Mouse (Mus musculus): ENCODE measurements around the gene Rfng. TPM values are rescaled to one million over a fixed set of nuclear protein-coding genes. Genes with fewer than 3 reads are reported as not detected.

Gene Rfng
- total and polyA plus RNA-seq, 2 experiments: 3.1 to 25.1 TPM

DNA sequence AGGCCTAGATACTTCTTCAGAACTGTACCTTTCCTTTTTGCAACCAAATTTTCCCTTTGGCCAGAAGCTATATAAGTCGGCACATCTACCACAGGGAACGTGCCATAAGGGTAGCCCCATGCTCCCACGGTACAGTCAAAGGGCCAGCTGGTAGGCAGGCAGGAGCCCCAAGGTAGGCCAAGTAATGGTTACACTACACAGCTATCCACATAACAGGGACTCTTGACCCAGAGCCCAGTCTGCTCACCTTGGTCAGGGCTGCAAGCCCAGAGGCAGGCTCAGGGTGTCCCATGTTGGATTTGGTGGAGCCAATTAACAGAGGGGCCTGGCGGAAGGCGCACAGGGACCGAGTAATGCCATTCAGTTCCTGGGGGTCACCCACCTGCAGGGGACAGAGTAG lies 35.5 kb upstream of the Rfng start:
- Histone ChIP-seq H3K27me3 (ENCODE audit: control insufficient read depth, insufficient read depth, low read length) (no peaks in the 10 kb centered on the region), H3K79me2 (ENCODE audit: control insufficient read depth, insufficient read depth, low read length) (peaks cover 19% of the 10 kb centered on the region), H3K4me3 (ENCODE audit: insufficient read depth, low read depth, low read length) (no peak overlapping the region), H3K27ac (replicated peaks; ENCODE audit: insufficient read depth, low read depth, low read length) (peak overlapping the region; percentile 3), H3K4me1 (ENCODE audit: control insufficient read depth, insufficient read depth, low read length) (peaks cover 31% of the 10 kb centered on the region), H3K36me3 (ENCODE audit: control insufficient read depth, insufficient read depth, low read length) (peaks cover 48% of the 10 kb centered on the region), H3K9ac (ENCODE audit: low read depth, low read length) (no peak overlapping the region)
- WGBS: 83% methylated on average over 6 of the region's 6 CpGs
- DNase-seq (ENCODE audit: extremely low read depth, low read depth, low spot score): peak; percentile 60
- TF ChIP-seq POLR2A (IDR thresholded peaks at IDR 0.05; ENCODE audit: extremely low read depth, insufficient read depth, low read length): no peak
- TF ChIP-seq CTCF (IDR thresholded peaks at IDR 0.05; ENCODE audit: low read depth, low read length): no peak

GRCm38 (mm10) chr11:120818251-120818650 lies 34.2 kb upstream of the Rfng start:
- TF ChIP-seq CTCF (IDR thresholded peaks at IDR 0.05; ENCODE audit: low read depth, low read length) (no peak), POLR2A (IDR thresholded peaks at IDR 0.05; ENCODE audit: extremely low read depth, insufficient read depth, low read length) (no peak)
- Histone ChIP-seq H3K27me3 (ENCODE audit: control insufficient read depth, insufficient read depth, low read length) (no peaks in the 10 kb centered on the region), H3K4me3 (ENCODE audit: insufficient read depth, low read depth, low read length) (no peak overlapping the region), H3K79me2 (ENCODE audit: control insufficient read depth, insufficient read depth, low read length) (peaks cover 14% of the 10 kb centered on the region), H3K9ac (ENCODE audit: low read depth, low read length) (no peak overlapping the region), H3K27ac (replicated peaks; ENCODE audit: insufficient read depth, low read depth, low read length) (no peak overlapping the region), H3K36me3 (ENCODE audit: control insufficient read depth, insufficient read depth, low read length) (peaks cover 57% of the 10 kb centered on the region), H3K4me1 (ENCODE audit: control insufficient read depth, insufficient read depth, low read length) (peaks cover 31% of the 10 kb centered on the region)
- WGBS: 91% methylated on average over 13 of the region's 13 CpGs
- no peak for DNase-seq (ENCODE audit: extremely low read depth, low read depth, low spot score)

DNA sequence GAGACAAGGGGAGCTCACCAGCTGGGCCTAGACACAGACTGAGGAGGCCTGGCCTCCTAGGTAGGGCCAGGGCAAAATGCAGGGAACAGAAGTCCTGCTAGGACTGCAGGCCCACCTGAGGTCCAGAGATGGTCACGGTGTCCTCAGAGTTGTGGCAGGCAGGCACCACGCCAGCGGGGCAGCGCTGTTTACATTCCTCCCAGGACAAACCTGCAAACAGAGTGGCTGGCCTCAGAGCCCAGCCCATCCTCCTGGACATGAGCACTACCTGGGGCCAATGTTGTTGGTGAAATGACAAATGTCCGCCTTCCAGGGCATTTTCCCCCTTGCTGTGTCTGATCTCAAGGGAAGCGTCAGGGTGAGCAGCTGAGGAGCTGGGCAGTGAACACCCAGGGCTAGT lies 33.4 kb upstream of the Rfng start:
- TF ChIP-seq CTCF (IDR thresholded peaks at IDR 0.05; ENCODE audit: low read depth, low read length) (no peak), POLR2A (IDR thresholded peaks at IDR 0.05; ENCODE audit: extremely low read depth, insufficient read depth, low read length) (no peak)
- DNase-seq (ENCODE audit: extremely low read depth, low read depth, low spot score): peak; percentile 66
- Histone ChIP-seq H3K79me2 (ENCODE audit: control insufficient read depth, insufficient read depth, low read length) (peaks cover 5% of the 10 kb centered on the region), H3K9ac (ENCODE audit: low read depth, low read length) (no peak overlapping the region), H3K36me3 (ENCODE audit: control insufficient read depth, insufficient read depth, low read length) (peaks cover 63% of the 10 kb centered on the region), H3K4me3 (ENCODE audit: insufficient read depth, low read depth, low read length) (no peak overlapping the region), H3K27ac (replicated peaks; ENCODE audit: insufficient read depth, low read depth, low read length) (peak overlapping the region; percentile 21; the same call in 1 of the 2 replicates), H3K27me3 (ENCODE audit: control insufficient read depth, insufficient read depth, low read length) (no peaks in the 10 kb centered on the region), H3K4me1 (ENCODE audit: control insufficient read depth, insufficient read depth, low read length) (peaks cover 25% of the 10 kb centered on the region)
- WGBS: 27% methylated on average over 6 of the region's 6 CpGs

- no peaks in the 10 kb centered on the region for H3K4me1 ChIP-seq (ENCODE audit: control insufficient read depth, insufficient read depth, low read length)
These were observed 28.1 kb upstream of the Rfng start for GRCm38 (mm10) chr11:120812068-120812467.

DNA sequence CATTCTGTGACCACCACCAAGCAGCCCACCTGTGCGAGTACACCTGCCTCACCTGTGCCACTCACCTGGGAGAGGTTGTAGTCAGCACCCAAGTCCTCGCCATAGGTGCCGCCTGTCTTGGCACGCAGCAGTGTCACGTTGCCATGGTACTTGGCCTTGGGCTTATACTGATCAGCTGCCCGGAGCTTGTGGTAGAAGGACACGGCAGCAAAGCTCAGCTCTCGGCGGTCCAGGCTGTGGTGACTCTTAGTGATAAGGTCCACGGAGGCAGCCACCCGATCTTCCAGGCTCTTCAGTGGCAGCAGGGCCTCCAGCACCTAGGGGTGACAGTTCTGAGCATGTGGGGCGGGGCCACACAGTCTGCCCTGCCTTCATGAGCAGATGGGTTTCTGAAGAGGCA lies 24.0 kb upstream of the Rfng start:
- peaks cover 50% of the 10 kb centered on the region for H3K36me3 ChIP-seq (ENCODE audit: control insufficient read depth, insufficient read depth, low read length)

More at GRCm38 (mm10) chr11:120812068-120812467, 28.1 kb upstream of the Rfng start:
- DNase-seq (ENCODE audit: extremely low read depth, low read depth, low spot score): no peak
- no peaks in the 10 kb centered on the region for H3K79me2 ChIP-seq (ENCODE audit: control insufficient read depth, insufficient read depth, low read length)
- no peak overlapping the region for H3K9ac ChIP-seq (ENCODE audit: low read depth, low read length)
- 94% methylated on average over 16 of the region's 16 CpGs for WGBS
- H3K27ac ChIP-seq (replicated peaks; ENCODE audit: insufficient read depth, low read depth, low read length): no peak overlapping the region
- TF ChIP-seq CTCF (IDR thresholded peaks at IDR 0.05; ENCODE audit: low read depth, low read length): no peak
- TF ChIP-seq POLR2A (IDR thresholded peaks at IDR 0.05; ENCODE audit: extremely low read depth, insufficient read depth, low read length): no peak
- no peak overlapping the region for H3K4me3 ChIP-seq (ENCODE audit: insufficient read depth, low read depth, low read length)
- peaks cover 79% of the 10 kb centered on the region for H3K36me3 ChIP-seq (ENCODE audit: control insufficient read depth, insufficient read depth, low read length)
- no peaks in the 10 kb centered on the region for H3K27me3 ChIP-seq (ENCODE audit: control insufficient read depth, insufficient read depth, low read length)

More for the DNA sequence above, 24.0 kb upstream of the Rfng start:
- Histone ChIP-seq H3K4me3 (ENCODE audit: insufficient read depth, low read depth, low read length) (no peak overlapping the region), H3K79me2 (ENCODE audit: control insufficient read depth, insufficient read depth, low read length) (no peaks in the 10 kb centered on the region), H3K27me3 (ENCODE audit: control insufficient read depth, insufficient read depth, low read length) (no peaks in the 10 kb centered on the region), H3K9ac (ENCODE audit: low read depth, low read length) (no peak overlapping the region), H3K4me1 (ENCODE audit: control insufficient read depth, insufficient read depth, low read length) (no peaks in the 10 kb centered on the region; the same call in 1 of the 2 replicates), H3K27ac (replicated peaks; ENCODE audit: insufficient read depth, low read depth, low read length) (no peak overlapping the region)
- no peak for DNase-seq (ENCODE audit: extremely low read depth, low read depth, low spot score)
- no peak for TF ChIP-seq POLR2A (IDR thresholded peaks at IDR 0.05; ENCODE audit: extremely low read depth, insufficient read depth, low read length)
- no peak for TF ChIP-seq CTCF (IDR thresholded peaks at IDR 0.05; ENCODE audit: low read depth, low read length)
- 80% methylated on average over 12 of the region's 12 CpGs for WGBS

All from liver, adult 2 months (tissue).